Mouse (Mus musculus): ENCODE results near the gene Fam174b. TPM values are rescaled to one million over a fixed set of nuclear protein-coding genes. Genes with fewer than 3 reads are reported as not detected.
A peak's percentile ranks its signal among the peaks of the same experiment; 100 is the strongest.

Fam174b gene
- polyA plus RNA-seq, 1 experiment from 2014 or later = 28.8 TPM

GRCm38 (mm10) chr7:73747531-73747930 is 7.4 kb downstream of the Fam174b start:
- Histone ChIP-seq H3K4me3 (replicated peaks; ENCODE audit: low read depth, low read length) (no peak overlapping the region), H3K9ac (ENCODE audit: low read depth, low read length) (no peak overlapping the region), H3K4me1 (replicated peaks; ENCODE audit: insufficient read depth, low read length) (no peaks in the 10 kb centered on the region; the same call in 1 of the 2 replicates), H3K36me3 (ENCODE audit: insufficient read depth, low read length) (no peaks in the 10 kb centered on the region), H3K27ac (no peak overlapping the region), H3K9me3 (replicated peaks; ENCODE audit: low read length) (no peaks in the 10 kb centered on the region), H3K27me3 (ENCODE audit: insufficient read depth, low read length) (no peaks in the 10 kb centered on the region), H3K4me2 (ENCODE audit: low read length) (no peak overlapping the region)
- ATAC-seq (replicated peaks; ENCODE audit: low FRiP score, low read depth) = no peak
- no peak for TF ChIP-seq CTCF (IDR thresholded peaks at IDR 0.05; ENCODE audit: low read depth)
- no peak for DNase-seq (ENCODE audit: low spot score)
- WGBS = 84% methylated on average over 3 of the region's 3 CpGs

GRCm38 (mm10) chr7:73748437-73749108 is 8.5 kb downstream of the Fam174b start:
- Histone ChIP-seq H3K4me3 (replicated peaks; ENCODE audit: low read depth, low read length) (no peak overlapping the region), H3K4me1 (replicated peaks; ENCODE audit: insufficient read depth, low read length) (no peaks in the 10 kb centered on the region; the same call in 1 of the 2 replicates), H3K4me2 (ENCODE audit: low read length) (no peak overlapping the region), H3K36me3 (ENCODE audit: insufficient read depth, low read length) (no peaks in the 10 kb centered on the region), H3K9me3 (replicated peaks; ENCODE audit: low read length) (no peaks in the 10 kb centered on the region), H3K27ac (no peak overlapping the region), H3K27me3 (ENCODE audit: insufficient read depth, low read length) (no peaks in the 10 kb centered on the region), H3K9ac (ENCODE audit: low read depth, low read length) (no peak overlapping the region)
- no peak for DNase-seq (ENCODE audit: low spot score)
- ATAC-seq (replicated peaks; ENCODE audit: low FRiP score, low read depth) = no peak
- 80% methylated on average over 5 of the region's 5 CpGs for WGBS
- TF ChIP-seq CTCF (IDR thresholded peaks at IDR 0.05; ENCODE audit: low read depth) = no peak

- Histone ChIP-seq H3K27ac (no peak overlapping the region), H3K36me3 (ENCODE audit: insufficient read depth, low read length) (no peaks in the 10 kb centered on the region), H3K4me3 (replicated peaks; ENCODE audit: low read depth, low read length) (no peak overlapping the region), H3K9ac (ENCODE audit: low read depth, low read length) (no peak overlapping the region), H3K27me3 (ENCODE audit: insufficient read depth, low read length) (no peaks in the 10 kb centered on the region), H3K4me2 (ENCODE audit: low read length) (no peak overlapping the region), H3K4me1 (replicated peaks; ENCODE audit: insufficient read depth, low read length) (no peaks in the 10 kb centered on the region; the same call in 1 of the 2 replicates), H3K9me3 (replicated peaks; ENCODE audit: low read length) (no peaks in the 10 kb centered on the region)
- no peak for DNase-seq (ENCODE audit: low spot score)
- 80% methylated on average over 2 of the region's 2 CpGs for WGBS
- no peak for ATAC-seq (replicated peaks; ENCODE audit: low FRiP score, low read depth)
- peak; percentile 49; the same call in 1 of the 2 replicates for TF ChIP-seq CTCF (IDR thresholded peaks at IDR 0.05; ENCODE audit: low read depth)
These were observed 9.2 kb downstream of the Fam174b start for GRCm38 (mm10) chr7:73749339-73749738.

- WGBS = 63% methylated on average over 7 of the region's 7 CpGs
- H3K4me3 ChIP-seq (replicated peaks; ENCODE audit: low read depth, low read length) = no peak overlapping the region
- no peaks in the 10 kb centered on the region for H3K36me3 ChIP-seq (ENCODE audit: insufficient read depth, low read length)
- H3K4me2 ChIP-seq (ENCODE audit: low read length) = no peak overlapping the region
- H3K9me3 ChIP-seq (replicated peaks; ENCODE audit: low read length) = no peaks in the 10 kb centered on the region
- ATAC-seq (replicated peaks; ENCODE audit: low FRiP score, low read depth) (no peak), DNase-seq (ENCODE audit: low spot score) (no peak)
- no peak overlapping the region for H3K27ac ChIP-seq
- H3K9ac ChIP-seq (ENCODE audit: low read depth, low read length) = no peak overlapping the region
- no peaks in the 10 kb centered on the region for H3K27me3 ChIP-seq (ENCODE audit: insufficient read depth, low read length)
- H3K4me1 ChIP-seq (replicated peaks; ENCODE audit: insufficient read depth, low read length) = peaks cover under 1% of the 10 kb centered on the region; the same call in 1 of the 2 replicates
- no peak for TF ChIP-seq CTCF (IDR thresholded peaks at IDR 0.05; ENCODE audit: low read depth)
These were observed 9.9 kb downstream of the Fam174b start for GRCm38 (mm10) chr7:73749983-73750382.

GRCm38 (mm10) chr7:73753598-73753997 is 13.5 kb downstream of the Fam174b start:
- Histone ChIP-seq H3K36me3 (ENCODE audit: insufficient read depth, low read length) (no peaks in the 10 kb centered on the region), H3K9ac (ENCODE audit: low read depth, low read length) (no peak overlapping the region), H3K4me1 (replicated peaks; ENCODE audit: insufficient read depth, low read length) (peaks cover 4% of the 10 kb centered on the region; the same call in 1 of the 2 replicates), H3K27ac (no peak overlapping the region), H3K27me3 (ENCODE audit: insufficient read depth, low read length) (no peaks in the 10 kb centered on the region), H3K4me2 (ENCODE audit: low read length) (no peak overlapping the region), H3K9me3 (replicated peaks; ENCODE audit: low read length) (no peaks in the 10 kb centered on the region), H3K4me3 (replicated peaks; ENCODE audit: low read depth, low read length) (no peak overlapping the region)
- WGBS = 67% methylated on average over 1 of the region's 1 CpGs
- ATAC-seq (replicated peaks; ENCODE audit: low FRiP score, low read depth) = no peak
- DNase-seq (ENCODE audit: low spot score) = no peak
- no peak for TF ChIP-seq CTCF (IDR thresholded peaks at IDR 0.05; ENCODE audit: low read depth)

- peak overlapping the region; percentile 33; the same call in 1 of the 2 replicates for H3K27ac ChIP-seq
- WGBS = 33% methylated on average over 1 of the region's 1 CpGs
- no peaks in the 10 kb centered on the region for H3K27me3 ChIP-seq (ENCODE audit: insufficient read depth, low read length)
- ATAC-seq (replicated peaks; ENCODE audit: low FRiP score, low read depth) = no peak
- no peaks in the 10 kb centered on the region for H3K9me3 ChIP-seq (replicated peaks; ENCODE audit: low read length)
- H3K4me2 ChIP-seq (ENCODE audit: low read length) = no peak overlapping the region
- H3K9ac ChIP-seq (ENCODE audit: low read depth, low read length) = no peak overlapping the region
- peaks cover 4% of the 10 kb centered on the region; the same call in 1 of the 2 replicates for H3K4me1 ChIP-seq (replicated peaks; ENCODE audit: insufficient read depth, low read length)
- peak; percentile 38; the same call in 1 of the 2 replicates for TF ChIP-seq CTCF (IDR thresholded peaks at IDR 0.05; ENCODE audit: low read depth)
- no peak overlapping the region for H3K4me3 ChIP-seq (replicated peaks; ENCODE audit: low read depth, low read length)
- H3K36me3 ChIP-seq (ENCODE audit: insufficient read depth, low read length) = no peaks in the 10 kb centered on the region
- peak; percentile 71 for DNase-seq (ENCODE audit: low spot score)
These were observed 15.4 kb downstream of the Fam174b start for GRCm38 (mm10) chr7:73755377-73756110.

All from kidney, postnatal 0 days (tissue).